Mouse (Mus musculus) cerebellum, adult 9-11 months (tissue): ENCODE results near the gene Slc4a3.

ENCODE experiments used
- DNase-seq: peaks from one replicate; pipeline ENCODE4 v3.0.0; 2022

Gene Slc4a3

DNA sequence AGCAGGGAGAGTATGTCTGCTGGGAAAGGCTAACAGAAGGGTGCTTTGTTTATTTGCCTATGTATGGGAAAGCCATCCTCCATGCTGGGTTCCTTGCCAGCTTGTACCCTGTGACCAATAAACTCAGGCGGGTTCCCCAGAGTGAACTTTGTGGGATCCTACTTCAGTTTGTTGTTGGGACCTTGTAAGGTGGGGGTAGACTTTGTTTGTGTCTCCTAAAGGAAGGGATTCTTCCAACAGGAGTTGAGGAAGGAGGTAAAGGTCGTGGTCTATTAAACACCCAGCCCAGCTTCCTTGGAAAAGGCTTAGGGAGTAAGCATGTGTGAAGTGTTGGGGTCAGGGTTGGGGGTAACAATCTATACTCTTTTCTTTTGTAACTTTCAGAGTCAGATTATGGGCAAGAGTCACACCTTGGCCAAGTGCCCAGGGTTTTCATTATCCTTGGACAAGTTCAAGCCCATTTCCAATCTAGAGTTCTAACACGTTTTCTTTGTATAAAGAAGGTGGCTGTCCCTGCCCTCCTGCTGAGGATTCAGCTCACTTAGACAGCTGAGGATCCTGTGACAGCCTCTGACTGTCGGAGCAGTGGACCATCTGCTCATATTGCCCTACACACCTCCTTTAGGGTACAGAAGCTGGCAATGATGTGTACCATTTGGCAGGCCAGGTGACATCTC lies 15.3 kb downstream of the Slc4a3 start:
- DNase-seq, result peak; percentile 63

DNA sequence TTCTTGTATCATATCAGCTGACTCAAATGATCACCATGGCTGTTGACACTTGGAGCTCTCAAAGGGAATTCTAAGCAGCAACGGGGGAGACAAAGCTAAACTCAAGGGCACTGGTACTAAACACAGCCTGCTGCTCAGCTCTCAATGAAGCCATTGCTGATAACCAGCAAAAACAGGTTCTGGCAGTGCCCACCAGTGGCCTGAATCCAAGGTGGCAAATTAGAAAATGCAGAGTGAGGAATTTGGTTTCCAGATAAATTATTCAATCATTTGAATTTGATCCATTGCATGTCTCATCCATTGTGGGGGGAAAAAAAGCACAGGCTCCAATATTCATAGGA lies 15.8 kb downstream of the Slc4a3 start:
- DNase-seq, result no peak

DNA sequence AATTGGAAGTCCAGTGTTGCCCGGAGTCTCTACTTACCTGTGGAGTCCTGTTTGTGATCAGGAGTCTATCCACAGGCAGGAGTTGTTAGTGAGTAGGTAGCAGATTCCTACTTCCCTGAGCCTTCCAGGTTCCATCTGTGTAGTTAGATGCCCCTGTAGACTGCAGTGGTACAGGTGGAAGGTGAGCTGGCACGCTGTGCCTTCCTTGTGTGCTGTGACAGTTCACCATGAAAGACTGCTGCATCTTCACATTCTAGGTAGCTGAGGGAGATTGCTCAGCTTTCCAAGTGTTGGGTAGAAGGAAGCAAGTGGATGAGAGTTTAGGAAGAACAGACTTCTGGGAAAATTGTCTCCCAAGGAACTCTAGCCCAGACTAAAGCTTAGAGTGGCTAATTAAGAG lies 18.0 kb downstream of the Slc4a3 start:
- DNase-seq, result no peak

DNA sequence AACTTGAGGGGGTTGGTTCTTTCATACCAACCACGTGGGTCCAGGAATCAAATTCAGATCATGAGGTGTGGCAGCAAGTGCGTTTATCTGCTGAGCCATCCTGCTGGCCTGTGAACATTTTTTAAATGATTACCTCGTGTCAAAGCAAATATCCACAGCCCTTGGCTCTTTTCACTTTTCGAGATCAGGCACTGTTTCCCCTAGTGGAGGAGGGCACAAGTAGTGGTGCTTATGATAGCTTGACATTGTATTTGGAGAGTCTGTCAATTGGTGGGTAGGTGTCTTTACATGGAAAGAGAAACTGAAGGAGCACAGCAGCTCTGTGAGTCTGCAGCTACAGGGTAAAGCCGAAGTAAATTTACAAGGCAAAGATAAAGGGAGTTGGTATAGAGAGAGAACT lies 18.9 kb downstream of the Slc4a3 start:
- DNase-seq, result no peak

DNA sequence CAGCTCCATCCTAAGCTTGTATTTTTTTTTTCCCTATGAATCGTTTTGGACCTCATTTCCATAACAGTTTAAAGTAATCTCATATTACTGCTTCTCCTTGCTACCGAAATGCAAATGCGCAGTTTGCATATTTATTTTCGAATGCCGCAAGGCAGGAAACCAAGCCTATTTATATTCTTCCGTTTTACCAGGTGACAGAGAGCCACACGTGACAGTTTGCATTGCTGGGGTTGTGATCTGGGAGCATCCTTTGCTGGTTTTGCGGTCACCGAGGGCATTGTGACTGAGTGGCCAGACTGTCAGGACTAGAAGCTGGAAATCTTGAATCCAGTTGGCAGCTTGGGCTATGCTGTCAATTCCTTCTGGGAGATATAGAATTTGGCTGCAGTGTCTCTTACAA lies 19.6 kb downstream of the Slc4a3 start:
- DNase-seq, result no peak

DNA sequence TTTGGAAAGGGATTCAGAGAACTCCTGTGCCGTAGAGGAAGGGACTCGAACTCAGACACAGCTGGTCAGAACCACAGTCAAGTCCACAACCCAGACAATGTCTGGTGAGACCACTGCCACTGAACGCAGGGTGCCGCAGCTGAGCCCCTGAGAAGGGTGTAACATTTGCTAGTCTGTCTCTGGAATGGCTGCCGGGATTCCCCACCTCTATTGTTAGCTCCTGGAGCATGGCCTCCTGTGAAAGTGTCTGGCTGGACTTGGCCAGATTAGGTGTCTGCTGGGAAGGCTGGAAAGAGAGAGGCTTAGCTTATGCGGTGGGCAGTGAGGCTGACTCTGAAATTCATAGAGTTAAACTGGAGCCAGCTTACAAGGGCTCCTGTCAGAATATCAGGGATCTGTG lies 24.3 kb downstream of the Slc4a3 start:
- DNase-seq, result peak; percentile 16

DNA sequence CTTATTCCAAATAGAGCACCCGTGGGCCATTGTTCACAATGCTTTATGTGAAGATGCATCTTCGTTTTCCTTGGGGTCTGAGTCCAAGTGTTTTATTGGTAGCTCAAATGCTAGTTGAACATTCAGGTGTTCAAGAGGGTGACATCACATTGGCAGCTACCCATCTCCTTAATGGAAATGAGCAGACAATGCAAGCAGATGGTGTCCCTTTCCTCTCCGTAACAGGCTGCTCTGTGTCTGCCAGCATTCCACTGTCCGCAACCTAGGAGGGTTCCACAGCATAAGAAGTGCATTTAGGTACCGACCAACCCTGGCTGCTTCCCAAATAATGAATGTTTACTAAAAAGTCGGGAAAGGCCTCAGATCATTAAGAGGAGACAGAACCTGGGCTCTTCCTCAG lies 26.7 kb downstream of the Slc4a3 start:
- peak; percentile 95 for DNase-seq

DNA sequence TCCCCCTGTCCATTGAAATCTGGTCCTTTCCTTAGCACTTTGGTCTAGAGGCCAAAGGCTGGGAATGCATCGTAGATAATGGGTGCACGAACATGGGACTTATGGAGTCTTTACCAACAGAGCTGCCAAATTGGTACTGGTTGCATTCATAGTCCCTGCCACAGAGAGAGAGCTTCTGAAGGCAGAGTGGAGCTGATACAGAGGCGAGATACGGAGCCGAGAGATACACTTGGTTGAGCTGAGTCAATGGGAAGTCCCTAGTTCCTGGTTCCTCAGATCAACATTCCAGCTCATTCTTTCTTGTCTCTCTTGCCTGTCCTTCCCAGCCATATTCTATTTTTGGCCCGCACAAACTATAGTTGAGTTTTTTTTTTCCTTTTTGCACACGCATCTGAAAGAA lies 27.6 kb downstream of the Slc4a3 start:
- peak; percentile 27 for DNase-seq

DNA sequence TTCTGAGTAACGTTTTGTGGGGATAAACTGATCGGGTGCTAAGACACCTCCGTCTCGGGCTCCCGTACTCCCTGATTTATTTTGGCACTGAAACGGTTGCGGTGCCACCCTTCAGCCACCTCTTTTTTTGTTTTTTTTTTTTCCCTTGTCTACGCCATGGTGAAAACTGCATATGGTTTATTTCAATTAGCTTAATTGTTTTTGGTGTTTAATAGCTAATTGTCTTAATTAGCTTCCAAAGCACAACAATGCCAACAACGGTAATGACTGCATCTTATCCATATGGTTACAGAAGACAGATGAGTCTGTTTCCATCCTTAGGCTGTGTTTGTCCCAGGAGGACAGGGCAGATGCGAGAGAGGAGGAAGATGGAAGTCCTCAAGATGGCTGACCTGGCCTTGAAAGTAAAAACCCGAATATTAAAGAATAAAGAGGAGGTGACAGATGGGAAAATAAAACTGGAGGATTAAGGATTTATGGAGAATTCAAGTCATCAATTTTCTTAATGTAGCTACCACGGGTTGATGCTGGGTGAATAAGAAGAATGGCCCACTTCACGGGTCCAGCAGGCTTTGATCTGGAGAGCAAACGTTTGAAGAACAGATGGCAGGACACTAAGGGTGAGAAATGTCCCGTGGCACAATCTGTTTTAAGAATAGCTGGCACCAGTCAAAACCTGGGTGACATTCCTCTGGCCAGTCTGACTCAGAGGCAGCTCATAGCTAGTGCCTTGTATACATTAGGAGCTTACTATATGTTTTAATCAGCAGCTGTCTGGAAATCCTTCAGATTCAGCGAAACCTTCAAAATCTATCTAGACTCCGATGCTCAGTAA lies 28.6 kb downstream of the Slc4a3 start:
- DNase-seq, result peak; percentile 80

DNA sequence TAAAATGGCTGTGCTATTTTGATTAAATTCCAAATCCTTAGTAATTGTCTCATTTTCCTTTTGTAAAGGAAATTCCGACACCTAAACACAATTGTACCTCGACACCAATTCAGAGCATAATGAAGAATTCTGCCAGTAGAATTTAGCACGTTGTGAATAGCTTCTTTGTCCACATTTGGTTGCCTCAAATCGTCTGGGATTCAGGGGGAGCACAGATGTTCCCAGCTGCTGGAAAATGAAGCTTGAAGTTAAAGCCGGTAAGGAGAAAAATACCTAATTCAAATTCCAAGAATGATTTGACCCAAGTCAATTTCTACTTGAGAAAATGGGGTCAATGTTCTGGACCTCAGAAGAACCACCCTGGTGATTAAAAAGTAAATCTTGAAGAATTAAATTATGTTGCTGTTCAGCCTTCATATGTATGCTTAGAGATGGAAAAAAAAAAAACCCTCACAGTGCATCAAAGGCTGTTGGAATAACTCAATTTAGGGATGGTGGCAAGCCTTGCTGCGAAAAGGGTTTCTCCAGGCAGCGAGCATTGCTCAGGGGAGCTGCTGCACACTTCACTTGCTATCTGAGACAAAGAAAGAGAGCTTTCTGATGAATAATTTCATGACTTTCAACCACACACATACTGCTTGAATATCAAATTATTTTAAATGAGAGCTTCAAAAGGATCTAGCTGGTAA lies 36.0 kb downstream of the Slc4a3 start:
- no peak for DNase-seq

DNA sequence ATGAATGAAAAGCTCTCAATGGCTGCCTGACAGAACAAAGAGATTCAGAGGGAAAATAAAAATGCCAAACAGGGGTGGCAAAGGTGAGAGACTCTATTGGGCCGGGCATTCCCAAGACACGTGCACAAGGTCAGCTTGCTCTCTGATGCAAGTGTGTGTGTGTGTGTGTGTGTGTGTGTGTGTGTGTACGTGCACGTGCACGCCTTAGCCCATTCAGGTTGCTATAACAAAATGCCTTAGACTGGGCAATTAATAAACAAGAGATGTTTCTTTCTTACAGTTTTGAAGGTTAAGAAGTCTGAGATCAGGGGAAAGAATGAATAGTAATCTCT lies 36.5 kb downstream of the Slc4a3 start:
- DNase-seq, result no peak

DNA sequence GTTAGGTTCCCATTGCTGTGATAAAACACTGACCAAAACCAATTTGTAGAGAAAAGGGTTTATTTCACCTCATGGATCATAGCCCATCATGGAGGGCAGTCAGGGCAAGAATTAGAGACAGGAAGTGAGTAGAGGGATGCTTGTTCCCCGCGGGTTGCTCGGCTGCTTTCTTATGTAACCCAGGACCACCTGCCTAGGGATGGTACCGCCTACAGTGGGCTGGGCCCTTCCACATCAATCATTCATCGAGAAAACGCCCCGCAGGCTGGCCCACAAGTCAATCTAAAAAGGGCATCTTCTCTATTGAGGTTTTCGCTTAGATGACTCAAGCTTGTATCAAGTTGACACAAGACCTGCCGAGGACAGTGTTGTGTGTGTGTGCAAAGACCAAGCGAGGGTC lies 37.0 kb downstream of the Slc4a3 start:
- no peak for DNase-seq

DNA sequence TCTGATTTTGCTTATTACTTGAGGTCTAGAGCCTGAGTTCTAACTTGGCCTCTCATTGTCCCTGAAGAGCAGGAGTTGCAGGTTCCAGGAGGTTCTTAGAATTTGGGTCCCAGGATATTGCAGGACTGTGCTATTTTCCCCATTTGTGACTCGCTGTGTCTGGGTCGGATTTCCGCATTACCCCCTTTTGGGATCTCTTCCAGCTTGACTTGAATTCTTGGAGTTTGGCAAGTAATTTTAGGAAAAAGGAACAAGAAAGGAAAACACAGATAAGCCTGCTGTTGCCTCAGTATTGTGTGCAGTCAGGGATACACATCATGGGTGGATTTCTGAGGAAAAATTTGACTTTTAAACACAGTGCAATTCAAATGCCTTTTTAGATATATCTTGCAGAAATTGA lies 40.7 kb downstream of the Slc4a3 start:
- no peak for DNase-seq

DNA sequence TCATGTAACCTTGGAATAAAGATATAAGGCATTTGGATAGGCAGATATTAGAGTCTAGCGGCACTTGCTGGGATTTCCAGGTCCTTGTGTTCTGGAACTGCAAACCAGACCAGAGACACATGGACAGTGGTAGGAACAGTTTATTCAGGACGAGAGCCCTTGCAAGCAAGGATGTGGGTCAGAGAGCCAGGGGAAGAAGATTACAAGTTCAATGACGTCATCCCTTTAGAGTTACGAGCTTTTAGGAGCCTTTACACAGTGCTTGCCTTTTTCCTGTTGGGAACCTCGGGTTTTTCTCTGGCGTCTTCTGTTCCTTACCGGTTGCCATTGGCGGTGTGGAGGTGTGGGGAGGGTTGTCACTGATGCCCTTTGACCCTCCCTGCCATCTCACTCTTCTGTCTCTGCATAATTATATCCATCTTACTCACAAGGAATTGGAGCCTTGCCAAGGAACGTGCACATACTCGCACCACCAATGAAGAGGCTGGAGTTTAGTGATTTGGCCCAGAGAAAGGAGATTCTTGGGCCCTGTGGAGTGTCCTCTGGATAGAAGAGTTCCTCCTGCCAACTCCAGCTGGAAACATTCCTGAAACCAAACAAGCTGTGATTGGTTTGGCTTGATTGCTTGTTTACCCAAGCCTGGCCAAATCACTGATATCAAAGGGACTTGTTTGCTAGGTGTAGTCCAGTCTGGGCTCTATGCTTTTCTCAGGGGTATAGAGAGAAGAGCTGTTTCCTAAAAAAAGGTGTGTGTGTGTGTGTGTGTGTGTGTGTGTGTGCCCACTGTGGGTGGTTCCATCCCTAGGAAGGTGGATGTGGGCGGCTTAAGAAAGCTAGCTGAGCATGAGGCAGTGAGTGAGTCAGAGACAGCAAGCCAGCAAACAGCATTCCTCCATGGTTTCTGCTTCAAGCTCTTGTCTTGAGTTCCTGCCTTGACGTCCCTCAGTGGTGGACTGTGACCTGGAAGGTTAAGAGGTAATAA lies 42.0 kb downstream of the Slc4a3 start:
- peak; percentile 37 for DNase-seq

DNA sequence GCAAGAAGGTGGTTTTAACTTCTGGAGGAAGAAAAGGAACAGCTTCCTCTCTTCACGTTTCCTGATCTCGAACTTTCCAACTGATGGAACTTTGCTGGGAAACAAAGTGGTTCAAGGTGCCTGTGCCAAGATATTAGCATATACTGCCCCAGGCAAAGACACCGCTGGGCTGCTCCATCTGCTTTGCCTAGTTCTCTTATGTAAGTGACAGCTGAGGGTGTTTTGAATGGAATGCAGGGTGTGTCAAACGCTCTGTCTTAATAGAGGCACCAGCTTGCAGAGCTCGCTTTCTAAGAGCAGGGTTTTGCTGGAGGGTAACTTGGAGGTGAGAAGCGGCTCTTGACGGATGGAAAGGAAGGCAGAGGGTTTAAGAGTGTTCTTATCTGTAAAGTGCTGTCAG lies 42.8 kb downstream of the Slc4a3 start:
- DNase-seq, result peak; percentile 52

DNA sequence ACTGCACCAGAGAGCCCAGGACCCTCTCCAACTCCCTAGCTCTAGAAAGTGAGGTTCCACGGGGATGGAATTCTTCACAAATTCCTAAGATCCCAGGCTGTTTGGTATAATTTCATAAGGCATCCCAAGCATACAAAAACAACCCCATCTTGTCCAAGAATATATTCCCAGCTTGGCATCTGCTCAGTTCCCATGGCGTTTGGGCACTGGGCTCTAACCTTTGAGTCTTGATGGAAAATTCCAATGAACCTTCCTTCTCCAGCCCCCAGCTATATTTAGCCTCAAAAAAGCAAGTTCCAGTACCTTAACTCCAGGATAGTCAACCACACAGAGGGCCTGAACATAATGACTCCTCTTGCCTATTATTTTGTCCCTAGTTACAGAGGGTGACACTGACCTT lies 43.9 kb downstream of the Slc4a3 start:
- DNase-seq, result peak; percentile 38

DNA sequence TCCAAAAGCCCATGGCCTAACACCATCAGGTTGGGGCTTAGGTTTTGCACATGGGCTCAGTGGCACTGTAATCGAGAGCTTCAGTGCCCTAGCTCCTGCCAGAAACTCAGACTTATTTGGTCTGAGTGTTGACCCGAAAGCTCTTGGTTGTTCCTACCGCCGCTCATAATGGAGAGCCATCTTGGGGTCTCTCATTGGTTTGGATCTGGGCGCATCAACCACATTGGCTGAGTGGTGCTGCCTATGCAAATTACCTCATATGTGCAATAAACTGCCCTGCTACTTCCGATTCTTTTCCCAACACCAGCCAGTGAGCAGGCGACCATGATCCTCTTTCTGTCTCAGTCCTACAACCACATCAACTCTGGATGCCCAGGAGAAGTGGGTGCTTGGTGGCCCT lies 47.9 kb downstream of the Slc4a3 start:
- DNase-seq, result no peak

DNA sequence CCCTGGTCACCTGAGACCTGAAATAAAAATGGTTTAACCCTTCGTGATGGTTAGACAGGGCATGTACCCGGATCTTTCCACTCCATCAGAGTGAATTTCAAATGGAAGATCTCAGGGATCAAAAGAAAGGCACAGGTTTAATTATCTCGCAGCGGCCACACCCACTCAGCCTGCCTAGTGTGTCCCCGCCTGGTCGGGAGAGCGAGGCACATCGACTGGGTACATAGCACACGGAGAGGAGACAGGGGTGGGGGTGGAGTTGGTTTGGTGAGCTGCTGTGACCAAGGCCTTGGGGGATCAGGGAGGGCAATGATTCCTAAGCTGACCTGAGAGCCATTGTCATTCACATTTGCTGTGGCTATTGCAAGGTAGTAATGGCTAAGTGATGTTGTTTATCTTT lies 48.8 kb downstream of the Slc4a3 start:
- DNase-seq, result no peak

DNA sequence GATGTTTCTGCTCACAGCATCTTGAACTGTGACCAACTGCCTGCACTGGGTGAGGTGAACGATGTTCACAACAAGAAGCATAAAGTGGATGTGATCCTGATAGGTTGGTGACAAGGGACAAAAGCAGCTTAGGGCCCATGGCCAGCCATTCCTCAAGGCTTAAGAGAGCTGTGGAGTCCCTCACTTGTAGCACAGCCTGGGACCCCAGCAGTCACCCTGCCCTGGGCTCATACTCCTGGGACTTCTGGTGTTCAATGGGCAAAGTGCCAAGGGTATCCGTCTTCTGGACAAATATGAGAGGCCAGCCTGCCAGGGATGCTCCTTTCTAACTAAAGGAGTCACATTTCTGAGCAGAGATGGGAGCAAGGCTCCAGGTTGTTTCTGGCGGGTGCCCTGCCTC lies 49.9 kb downstream of the Slc4a3 start:
- DNase-seq, result no peak

DNA sequence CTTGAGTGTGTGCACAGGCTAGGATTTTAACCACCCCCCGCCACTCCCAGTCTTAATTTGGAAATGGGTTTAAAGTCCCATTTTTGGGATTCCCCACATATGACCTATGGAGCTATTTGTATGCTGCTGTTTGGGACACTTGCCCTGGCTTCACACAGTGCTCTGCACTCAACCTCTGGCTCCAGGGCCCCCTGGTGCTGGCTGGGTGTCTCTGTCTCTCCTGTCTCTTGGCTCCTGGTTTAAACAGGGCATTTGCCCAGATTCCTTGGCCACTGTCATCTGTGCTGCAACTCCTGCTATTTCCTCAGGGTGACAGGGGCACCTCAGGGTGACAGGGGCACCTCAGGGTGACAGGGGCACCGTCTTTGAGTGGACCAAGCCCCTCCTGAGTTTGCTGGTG lies 50.8 kb downstream of the Slc4a3 start:
- no peak for DNase-seq

DNA sequence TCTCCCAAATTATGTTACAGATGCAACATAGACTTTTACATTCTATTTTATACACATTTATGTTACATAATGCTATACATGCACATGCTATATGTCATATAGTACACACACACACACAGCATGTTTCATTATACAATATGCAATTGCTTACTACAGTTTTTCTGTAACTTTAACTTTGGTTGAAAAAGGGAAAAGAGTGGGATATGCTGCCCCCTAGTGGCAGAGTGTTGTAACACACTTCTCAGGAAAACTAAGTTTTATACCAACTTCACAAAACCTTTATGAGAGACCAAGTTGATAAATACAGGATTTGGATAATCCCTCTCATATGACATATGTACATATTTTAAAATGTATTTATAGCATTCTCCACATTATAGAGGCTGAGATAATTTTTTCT lies 51.6 kb downstream of the Slc4a3 start:
- peak; percentile 42 for DNase-seq

DNA sequence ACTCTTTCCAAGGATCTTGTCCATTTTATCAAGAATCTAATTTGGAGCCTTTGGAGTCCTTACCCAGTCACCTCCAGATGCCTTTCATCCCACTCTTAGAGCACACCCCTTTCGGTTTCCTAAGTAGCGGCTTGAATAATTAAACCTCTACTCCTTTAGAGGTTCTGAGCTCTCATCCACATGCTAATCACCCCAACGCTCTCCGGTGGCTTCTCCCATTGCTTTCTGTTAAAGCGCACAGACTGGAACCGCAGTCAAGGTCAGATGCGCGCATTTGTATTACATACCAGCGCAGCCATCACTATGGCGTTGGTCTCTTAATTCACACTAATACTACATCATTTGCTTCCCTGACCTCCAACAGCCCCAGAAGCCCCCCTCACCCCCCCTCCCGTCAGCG lies 55.7 kb downstream of the Slc4a3 start:
- no peak for DNase-seq

DNA sequence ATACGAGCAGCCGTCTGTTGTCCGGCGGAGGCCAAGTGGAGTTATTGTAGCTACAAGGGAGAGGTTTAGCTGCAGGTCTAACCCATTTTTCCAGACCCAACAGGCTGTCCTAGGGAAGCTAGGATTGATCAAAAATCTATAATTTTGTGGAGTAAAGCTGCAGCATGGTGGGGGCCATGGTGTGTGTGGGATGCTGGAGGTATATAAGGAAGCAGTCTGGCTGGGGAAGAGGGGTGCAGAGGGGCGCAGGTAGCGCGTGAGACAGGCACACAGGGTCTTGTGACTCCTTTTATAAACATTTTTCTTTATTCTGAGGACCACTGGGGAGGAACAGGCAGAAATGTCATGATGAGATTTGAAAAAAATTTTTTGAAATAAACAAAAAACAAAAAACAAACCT lies 57.5 kb downstream of the Slc4a3 start:
- DNase-seq, result no peak
